ENCODE assay signal across 8 mouse cellular contexts in genomic region chr5:7996401-7997044, GRCm38 (mm10). TPM values are rescaled to one million over a fixed set of nuclear protein-coding genes. Genes with fewer than 3 reads are reported as not detected.
DNase-seq lines count a peak whose midpoint lies in the region; ATAC-seq and TF ChIP-seq lines count a peak whose summit lies in the region.

No protein-coding gene starts in this region.

- H3K27me3 ChIP-seq in hindbrain, embryonic 15.5 days, result no peaks in the 10 kb centered on the region
- H3K27me3 ChIP-seq in midbrain, postnatal 0 days (ENCODE audit: insufficient read depth, low read length), result no peaks in the 10 kb centered on the region

- WGBS in hindbrain, embryonic 15.5 days, result 56% methylated on average over 8 of the region's 8 CpGs
- 54% methylated on average over 8 of the region's 8 CpGs for WGBS in midbrain, postnatal 0 days

- DNase-seq in gastrocnemius, adult 2 months, result no peak
- DNase-seq in gastrocnemius, postnatal 10 days, result no peak
- peak; percentile 3 to 4 for DNase-seq in B cell, adult 2 months
- peak; percentile 33 to 46 for DNase-seq in cerebellum, postnatal 14 days
- DNase-seq in midbrain, postnatal 0 days (ENCODE audit: low spot score), result peak; percentile 53
- DNase-seq in heart, adult 8-10 months (ENCODE audit: low spot score), result no peak

- H3K4me3 ChIP-seq in gastrocnemius, adult 2 months, result no peak overlapping the region
- no peak overlapping the region for H3K4me3 ChIP-seq in hindbrain, embryonic 15.5 days
- no peak overlapping the region for H3K4me3 ChIP-seq in midbrain, postnatal 0 days (ENCODE audit: low read depth, low read length)

- no peaks in the 10 kb centered on the region for H3K4me1 ChIP-seq in hindbrain, embryonic 15.5 days (replicated peaks)
- H3K4me1 ChIP-seq in midbrain, postnatal 0 days (ENCODE audit: insufficient read depth, low read length), result no peaks in the 10 kb centered on the region

- no peak overlapping the region for H3K4me2 ChIP-seq in hindbrain, embryonic 15.5 days
- no peak overlapping the region for H3K4me2 ChIP-seq in midbrain, postnatal 0 days (ENCODE audit: low read depth, low read length, poor library complexity, severe bottlenecking)

- H3K9ac ChIP-seq in hindbrain, embryonic 15.5 days, result no peak overlapping the region
- no peak overlapping the region for H3K9ac ChIP-seq in midbrain, postnatal 0 days (replicated peaks; ENCODE audit: low read length, poor library complexity, severe bottlenecking)

- intact Hi-C loops in gastrocnemius, adult 2 months (cut with DNase I), result no loop called here

- peak; percentile 76 for ATAC-seq in hindbrain, embryonic 15.5 days (ENCODE audit: low FRiP score, low read depth)
- ATAC-seq in midbrain, postnatal 0 days (ENCODE audit: low FRiP score), result peak; percentile 64; the same call in 1 of the 2 replicates
- no peak for ATAC-seq in erythroblast, adult 5-6 weeks (replicated peaks; ENCODE audit: low FRiP score, poor library complexity, severe bottlenecking)

- peak; percentile 81 for TF ChIP-seq CTCF in gastrocnemius, adult 2 months (IDR thresholded peaks at IDR 0.05)
- TF ChIP-seq CTCF in midbrain, postnatal 0 days (IDR thresholded peaks at IDR 0.05), result peak; percentile 81

- no peak overlapping the region for H3K27ac ChIP-seq in gastrocnemius, adult 2 months
- no peak overlapping the region for H3K27ac ChIP-seq in hindbrain, embryonic 15.5 days (replicated peaks)
- H3K27ac ChIP-seq in midbrain, postnatal 0 days (ENCODE audit: low read depth, low read length), result no peak overlapping the region

- H3K36me3 ChIP-seq in hindbrain, embryonic 15.5 days, result no peaks in the 10 kb centered on the region
- no peaks in the 10 kb centered on the region for H3K36me3 ChIP-seq in midbrain, postnatal 0 days (ENCODE audit: insufficient read depth, low read length)

- no peaks in the 10 kb centered on the region for H3K9me3 ChIP-seq in hindbrain, embryonic 15.5 days
- H3K9me3 ChIP-seq in midbrain, postnatal 0 days (ENCODE audit: low read length), result no peaks in the 10 kb centered on the region

RNA-seq across cellular contexts. Expression of gene Steap4, which starts 36.3 kb away (rescaled TPM):
- 10 to 100 TPM; 20.0 to 20.8 TPM for total RNA-seq in gastrocnemius, adult 2 months (2021)
- total RNA-seq in gastrocnemius, postnatal 10 days (2021), result 10 to 100 TPM; 36.6 to 36.8 TPM
- polyA plus RNA-seq in hindbrain, embryonic 15.5 days (2015; fragmentation: Nextera tagmentation; extraction: Ambion mirVana), result 0.23 and 0.24 TPM in 2 replicates
- 0.44 and 0.57 TPM in 2 replicates for total RNA-seq in midbrain, postnatal 0 days (2014; rRNA removed)
- 0.15 and 0.18 TPM in 2 replicates for polyA plus RNA-seq in midbrain, postnatal 0 days (2015; fragmentation: Nextera tagmentation; extraction: Ambion mirVana)
- 10 to 100 TPM; 15.5 to 20.9 (median 18.0) TPM for total RNA-seq in heart, adult 8-10 months (2022)
- total RNA-seq in erythroblast, adult 5-6 weeks (2015; ENCODE audit: low replicate concordance), result 0.19 TPM in 1 of 2 replicates, not detected in the other
- 0.34 TPM in 1 of 2 replicates, not detected in the other for total RNA-seq in erythroblast, adult 5-6 weeks (2017; ENCODE audit: low replicate concordance)

RNA-seq across cellular contexts. Expression of gene Sri, which starts 49.4 kb away (rescaled TPM):
- total RNA-seq in gastrocnemius, adult 2 months (2021), result 10 to 100 TPM; 13.1 to 20.7 TPM
- total RNA-seq in gastrocnemius, postnatal 10 days (2021), result 10 to 100 TPM; 43.7 to 51.3 TPM
- polyA plus RNA-seq in hindbrain, embryonic 15.5 days (2015; fragmentation: Nextera tagmentation; extraction: Ambion mirVana), result 170 and 191 TPM in 2 replicates
- 84.3 and 85.6 TPM in 2 replicates for total RNA-seq in midbrain, postnatal 0 days (2014; rRNA removed)
- 136 and 150 TPM in 2 replicates for polyA plus RNA-seq in midbrain, postnatal 0 days (2015; fragmentation: Nextera tagmentation; extraction: Ambion mirVana)
- total RNA-seq in heart, adult 8-10 months (2022), result 10 to 100 TPM; 68.6 to 86.7 (median 75.1) TPM
- total RNA-seq in erythroblast, adult 5-6 weeks (2015; ENCODE audit: low replicate concordance), result 114 and 174 TPM in 2 replicates
- 63.2 and 87.3 TPM in 2 replicates for total RNA-seq in erythroblast, adult 5-6 weeks (2017; ENCODE audit: low replicate concordance)

Comparison
In these comparisons a context has a peak if more than half of its experiments do, and no peak if none do; other contexts are left out.
1. DNase-seq: peak in B cell, adult 2 months (2 of 2), cerebellum, postnatal 14 days (2 of 2) and midbrain, postnatal 0 days (single experiment); none in gastrocnemius, adult 2 months (single experiment), gastrocnemius, postnatal 10 days (single experiment) and heart, adult 8-10 months (single experiment).
2. RNA of gene Steap4, which starts 36.3 kb away (total RNA-seq): 36.6 to 36.8 TPM in gastrocnemius, postnatal 10 days, 20.0 to 20.8 TPM in gastrocnemius, adult 2 months and 15.5 to 20.9 TPM in heart, adult 8-10 months; 0.44 to 0.57 TPM in midbrain, postnatal 0 days and 0.19 to 0.34 TPM in erythroblast, adult 5-6 weeks; every median in the first group is over 10 times any median in the second.